Mouse (Mus musculus): ENCODE measurements around the gene Ccdc59. TPM values are rescaled to one million over a fixed set of nuclear protein-coding genes. Genes with fewer than 3 reads are reported as not detected.
A peak's percentile ranks its signal among the peaks of the same experiment; 100 is the strongest.

Gene Ccdc59
- polyA plus RNA-seq (2014; fragmentation: Nextera tagmentation; extraction: Ambion mirVana): 52.4 and 59.2 TPM in 2 replicates

DNA sequence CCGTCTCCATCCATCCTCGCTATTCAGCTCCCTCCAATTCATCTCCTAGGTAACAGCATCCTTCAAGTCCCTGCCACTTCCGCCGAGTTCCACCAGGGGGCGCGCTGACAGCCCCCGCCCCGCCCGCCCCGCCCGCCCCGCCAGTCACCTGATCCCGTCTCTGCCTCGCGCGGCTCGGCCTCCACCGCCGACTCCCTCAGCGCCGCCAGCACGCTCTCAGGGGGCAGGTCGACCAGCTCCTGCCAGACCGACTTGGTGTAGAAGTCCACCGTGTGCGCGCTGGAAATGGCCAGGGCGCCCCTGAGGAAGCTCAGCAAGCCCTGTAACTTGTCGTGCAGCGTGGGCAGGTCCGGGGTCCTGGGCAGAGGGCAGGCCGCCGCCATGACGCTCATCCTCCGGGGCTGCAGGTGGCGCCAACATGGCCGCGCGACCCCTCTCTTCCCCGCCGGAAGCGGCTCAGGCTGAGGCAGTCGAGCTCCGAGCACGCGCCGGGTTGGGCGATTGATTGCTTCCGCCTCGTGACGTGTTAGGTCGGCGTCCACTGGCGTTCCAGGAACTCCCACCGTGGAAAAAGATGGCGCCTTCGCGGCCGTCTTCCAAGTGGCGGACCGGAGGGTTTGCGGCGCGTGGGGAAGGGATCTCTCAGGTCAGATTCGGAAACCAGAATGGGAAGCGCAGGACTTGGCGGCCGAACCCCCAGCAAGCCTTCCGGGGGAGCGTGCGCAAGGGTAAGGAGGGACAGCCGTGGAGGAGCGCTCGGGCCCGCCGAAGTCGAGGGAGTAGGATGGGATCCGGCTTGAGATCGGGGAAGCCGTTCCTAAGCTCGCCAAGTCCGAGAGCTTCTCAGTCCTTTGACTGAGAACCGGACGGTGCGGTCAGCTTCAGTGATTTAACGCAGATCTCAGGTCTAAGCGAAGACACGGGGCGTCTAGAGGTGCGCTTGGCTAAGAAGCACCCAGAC, at the start of gene Ccdc59, which contains the start of gene Mettl25:
Ccdc59 (plus strand) TSS at position 140 of the 961 bp plus-strand sequence.
Mettl25 (minus strand) TSS at position 453 of the 961 bp plus-strand sequence.
- ATAC-seq (ENCODE audit: insufficient read depth): peak; percentile 99
- Histone ChIP-seq H3K4me2 (peak within 1 kb of the TSS; percentile 69), H3K27me3 (ENCODE audit: insufficient read depth, low read length) (no peaks in the 10 kb centered on the region), H3K27ac (ENCODE audit: low read depth) (peak within 1 kb of the TSS; percentile 95), H3K9me3 (ENCODE audit: low read depth, low read length) (no peaks in the 10 kb centered on the region), H3K4me3 (ENCODE audit: low read depth, low read length) (peak within 1 kb of the TSS; percentile 84), H3K4me1 (ENCODE audit: insufficient read depth) (peaks cover 4% of the 10 kb centered on the region; the same call in 1 of the 2 replicates), H3K36me3 (ENCODE audit: insufficient read depth) (peaks cover 38% of the 10 kb centered on the region), H3K9ac (peak within 1 kb of the TSS; percentile 80)
- peak; percentile 98 for DNase-seq
- TF ChIP-seq CTCF (IDR thresholded peaks at IDR 0.05; ENCODE audit: low read depth): peak; percentile 64
- WGBS: under 1% methylated on average over 82 of the region's 90 CpGs

DNA sequence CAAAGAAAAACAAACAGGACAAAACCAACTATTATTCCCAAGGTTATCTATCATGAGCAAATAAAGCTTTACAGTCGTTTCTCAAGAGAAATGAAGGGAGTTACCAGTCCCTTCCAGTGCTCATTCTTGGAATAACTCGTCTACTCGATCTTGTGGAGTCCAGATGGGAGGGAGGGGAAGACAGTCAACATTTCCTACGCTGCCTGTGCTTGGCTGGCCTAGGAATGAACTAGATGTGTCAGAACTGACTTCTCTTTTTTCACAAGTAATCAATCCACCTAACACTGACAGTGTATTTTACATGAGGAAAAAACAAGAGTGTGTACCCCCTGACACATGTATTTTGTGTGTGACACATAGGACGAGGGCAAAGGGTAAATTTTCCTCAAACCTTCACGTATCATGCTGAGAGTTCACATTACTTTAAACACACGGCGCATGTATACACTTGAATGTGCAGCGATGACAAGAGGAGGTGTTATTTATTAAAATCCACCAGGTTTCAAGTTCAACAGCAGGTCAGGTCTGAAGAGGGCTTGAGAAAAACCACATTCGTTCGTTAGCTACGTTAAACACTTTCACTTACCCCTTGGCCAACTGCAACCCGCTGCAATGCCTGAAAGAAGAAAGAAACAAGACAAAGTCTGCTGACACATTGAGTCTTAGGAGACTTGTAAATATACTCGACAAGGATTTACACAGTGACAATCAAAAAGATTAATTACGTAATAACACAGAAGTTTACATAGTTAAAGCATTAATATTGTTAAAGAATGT, 46.9 kb upstream of the Ccdc59 start:
- no peak for TF ChIP-seq CTCF (IDR thresholded peaks at IDR 0.05; ENCODE audit: low read depth)
- Histone ChIP-seq H3K27ac (ENCODE audit: low read depth) (peak overlapping the region; percentile 33; the same call in 1 of the 2 replicates), H3K4me2 (peak overlapping the region; percentile 10; the same call in 1 of the 2 replicates), H3K9ac (no peak overlapping the region), H3K36me3 (ENCODE audit: insufficient read depth) (no peaks in the 10 kb centered on the region), H3K27me3 (ENCODE audit: insufficient read depth, low read length) (peaks cover 5% of the 10 kb centered on the region; the same call in 1 of the 2 replicates), H3K4me1 (ENCODE audit: insufficient read depth) (no peaks in the 10 kb centered on the region), H3K4me3 (ENCODE audit: low read depth, low read length) (no peak overlapping the region), H3K9me3 (ENCODE audit: low read depth, low read length) (no peaks in the 10 kb centered on the region)
- ATAC-seq (ENCODE audit: insufficient read depth) (peak; percentile 85), DNase-seq (peak; percentile 85)
- WGBS: 16% methylated on average over 15 of the region's 15 CpGs

DNA sequence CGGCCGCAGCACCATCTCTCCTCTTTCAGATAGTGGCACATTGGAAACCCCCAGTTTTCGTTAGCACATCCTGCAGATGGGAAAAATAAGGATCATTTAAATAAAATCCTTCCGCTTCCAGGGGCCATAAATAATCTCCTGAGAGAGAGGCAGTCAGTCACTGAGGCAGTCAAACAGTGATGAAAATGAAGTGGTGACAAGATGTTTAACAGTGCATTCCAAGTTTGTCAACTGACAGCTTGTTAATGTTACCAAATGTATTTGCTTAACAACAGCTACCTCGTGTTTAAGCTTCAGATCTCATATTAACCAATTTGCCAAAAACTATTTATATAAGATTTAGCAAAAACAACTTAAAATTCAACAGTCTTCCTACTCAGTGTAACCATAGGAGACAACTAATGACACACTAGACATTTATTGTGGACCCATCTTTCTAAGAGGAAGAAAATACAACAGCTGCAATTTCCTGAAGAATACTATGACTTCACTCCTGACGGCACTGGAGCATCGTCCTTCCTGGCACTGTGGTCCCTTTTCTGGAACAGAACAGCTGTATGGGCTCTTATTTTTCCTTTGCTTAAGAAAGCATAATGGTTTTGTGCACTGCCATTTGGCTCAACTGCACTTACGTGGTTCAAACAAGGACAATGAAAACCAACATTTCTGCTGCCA, 43.5 kb upstream of the Ccdc59 start:
- H3K9ac ChIP-seq: no peak overlapping the region
- no peaks in the 10 kb centered on the region for H3K9me3 ChIP-seq (ENCODE audit: low read depth, low read length)
- no peaks in the 10 kb centered on the region for H3K36me3 ChIP-seq (ENCODE audit: insufficient read depth)
- TF ChIP-seq CTCF (IDR thresholded peaks at IDR 0.05; ENCODE audit: low read depth): no peak
- peak; percentile 82 for DNase-seq
- 31% methylated on average over 8 of the region's 8 CpGs for WGBS
- ATAC-seq (ENCODE audit: insufficient read depth): peak; percentile 68
- no peak overlapping the region for H3K27ac ChIP-seq (ENCODE audit: low read depth)
- H3K27me3 ChIP-seq (ENCODE audit: insufficient read depth, low read length): no peaks in the 10 kb centered on the region
- no peak overlapping the region for H3K4me2 ChIP-seq
- no peaks in the 10 kb centered on the region for H3K4me1 ChIP-seq (ENCODE audit: insufficient read depth)
- H3K4me3 ChIP-seq (ENCODE audit: low read depth, low read length): no peak overlapping the region

DNA sequence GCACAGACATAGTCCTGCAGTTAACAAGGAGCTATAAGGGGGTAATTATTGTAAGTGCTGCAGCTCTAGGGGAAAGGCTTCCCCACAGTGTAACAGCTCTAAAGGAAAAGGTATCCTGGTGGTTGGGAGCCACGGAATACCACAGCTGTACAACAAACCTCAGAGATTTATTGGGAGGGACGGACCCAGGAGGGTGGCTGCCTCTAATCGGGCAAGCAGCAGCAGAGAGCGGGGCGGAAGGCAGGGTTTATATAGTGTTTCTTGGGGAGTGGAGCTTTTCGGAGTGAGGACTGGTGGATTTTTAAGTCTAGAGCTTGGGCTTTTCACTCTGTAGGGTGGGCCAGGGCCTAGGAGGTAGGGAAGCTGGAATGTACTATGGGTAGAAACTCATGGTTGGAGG, 39.7 kb upstream of the Ccdc59 start:
- no peak for TF ChIP-seq CTCF (IDR thresholded peaks at IDR 0.05; ENCODE audit: low read depth)
- Histone ChIP-seq H3K4me1 (ENCODE audit: insufficient read depth) (no peaks in the 10 kb centered on the region), H3K4me3 (ENCODE audit: low read depth, low read length) (no peak overlapping the region), H3K9ac (no peak overlapping the region), H3K36me3 (ENCODE audit: insufficient read depth) (no peaks in the 10 kb centered on the region), H3K4me2 (no peak overlapping the region), H3K9me3 (ENCODE audit: low read depth, low read length) (no peaks in the 10 kb centered on the region), H3K27me3 (ENCODE audit: insufficient read depth, low read length) (no peaks in the 10 kb centered on the region), H3K27ac (ENCODE audit: low read depth) (no peak overlapping the region)
- DNase-seq: no peak
- 76% methylated on average over 6 of the region's 6 CpGs for WGBS
- ATAC-seq (ENCODE audit: insufficient read depth): no peak

DNA sequence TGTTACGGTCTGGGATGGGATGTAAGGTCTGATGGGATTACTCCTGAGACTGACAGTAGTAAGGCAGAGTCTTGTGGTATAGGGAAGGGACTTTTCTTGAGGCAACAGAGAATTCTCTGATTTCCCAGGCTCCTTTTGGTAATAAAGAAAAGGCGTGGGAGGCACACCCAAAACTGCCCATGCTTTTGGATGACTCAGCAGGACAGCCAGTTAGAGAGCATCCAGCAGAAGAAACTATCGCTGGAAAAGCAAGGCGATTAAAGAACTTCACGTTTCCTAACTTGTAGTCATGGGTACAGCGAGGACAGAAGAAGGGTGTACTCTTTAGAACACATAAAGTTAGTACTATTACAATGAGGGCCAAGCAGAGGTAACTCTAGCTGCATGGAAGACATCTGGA, 38.7 kb upstream of the Ccdc59 start:
- Histone ChIP-seq H3K9ac (no peak overlapping the region), H3K4me1 (ENCODE audit: insufficient read depth) (no peaks in the 10 kb centered on the region), H3K4me3 (ENCODE audit: low read depth, low read length) (no peak overlapping the region), H3K27me3 (ENCODE audit: insufficient read depth, low read length) (no peaks in the 10 kb centered on the region), H3K27ac (ENCODE audit: low read depth) (no peak overlapping the region), H3K36me3 (ENCODE audit: insufficient read depth) (no peaks in the 10 kb centered on the region), H3K4me2 (no peak overlapping the region), H3K9me3 (ENCODE audit: low read depth, low read length) (no peaks in the 10 kb centered on the region)
- TF ChIP-seq CTCF (IDR thresholded peaks at IDR 0.05; ENCODE audit: low read depth): no peak
- no peak for DNase-seq
- 91% methylated on average over 6 of the region's 6 CpGs for WGBS
- no peak for ATAC-seq (ENCODE audit: insufficient read depth)

DNA sequence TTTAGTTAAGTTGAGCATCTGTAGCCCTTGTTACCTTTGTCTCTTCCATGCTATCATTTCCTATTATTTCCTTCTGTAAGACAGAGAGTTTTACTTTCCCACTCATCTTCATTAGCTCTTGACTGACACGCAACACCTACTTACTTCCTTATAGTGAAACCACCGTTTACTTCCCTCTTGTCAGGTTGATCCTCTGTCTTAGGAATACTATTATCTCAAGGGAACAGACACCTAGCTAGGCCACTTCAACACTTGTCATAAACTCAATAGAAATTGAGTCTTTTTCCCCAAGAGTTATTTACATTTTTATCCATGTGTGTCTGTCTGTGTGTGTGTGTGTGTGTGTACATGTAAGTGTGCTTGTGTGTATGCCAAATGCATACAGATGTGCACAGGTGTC, 37.4 kb upstream of the Ccdc59 start:
- 75% methylated on average over 2 of the region's 2 CpGs for WGBS
- ATAC-seq (ENCODE audit: insufficient read depth): no peak
- Histone ChIP-seq H3K9me3 (ENCODE audit: low read depth, low read length) (no peaks in the 10 kb centered on the region), H3K36me3 (ENCODE audit: insufficient read depth) (no peaks in the 10 kb centered on the region), H3K4me1 (ENCODE audit: insufficient read depth) (no peaks in the 10 kb centered on the region), H3K27ac (ENCODE audit: low read depth) (no peak overlapping the region), H3K27me3 (ENCODE audit: insufficient read depth, low read length) (no peaks in the 10 kb centered on the region), H3K4me2 (no peak overlapping the region), H3K9ac (no peak overlapping the region), H3K4me3 (ENCODE audit: low read depth, low read length) (no peak overlapping the region)
- TF ChIP-seq CTCF (IDR thresholded peaks at IDR 0.05; ENCODE audit: low read depth): no peak
- DNase-seq: no peak
